Mouse (Mus musculus): ENCODE data around the gene Smyd5. TPM values are rescaled to one million over a fixed set of nuclear protein-coding genes. Genes with fewer than 3 reads are reported as not detected.
"Not testable (repeated sequence)": the region's sequence is repeated elsewhere in the genome, so short reads cannot be mapped to it uniquely, and the experiment has no call there.

Smyd5 gene
- total RNA-seq, 4 experiments from 2014 or later = 49.4 to 57.5 (median 53.2) TPM

- DNase-seq (ENCODE audit: low spot score in 2 of 2) = no peak
These were observed 15.6 kb downstream of the Smyd5 start for GRCm38 (mm10) chr6:85447351-85447750.

- DNase-seq (ENCODE audit: low spot score in 2 of 2) = not testable (repeated sequence)
These were observed 18.4 kb downstream of the Smyd5 start for GRCm38 (mm10) chr6:85450140-85450539.

DNA sequence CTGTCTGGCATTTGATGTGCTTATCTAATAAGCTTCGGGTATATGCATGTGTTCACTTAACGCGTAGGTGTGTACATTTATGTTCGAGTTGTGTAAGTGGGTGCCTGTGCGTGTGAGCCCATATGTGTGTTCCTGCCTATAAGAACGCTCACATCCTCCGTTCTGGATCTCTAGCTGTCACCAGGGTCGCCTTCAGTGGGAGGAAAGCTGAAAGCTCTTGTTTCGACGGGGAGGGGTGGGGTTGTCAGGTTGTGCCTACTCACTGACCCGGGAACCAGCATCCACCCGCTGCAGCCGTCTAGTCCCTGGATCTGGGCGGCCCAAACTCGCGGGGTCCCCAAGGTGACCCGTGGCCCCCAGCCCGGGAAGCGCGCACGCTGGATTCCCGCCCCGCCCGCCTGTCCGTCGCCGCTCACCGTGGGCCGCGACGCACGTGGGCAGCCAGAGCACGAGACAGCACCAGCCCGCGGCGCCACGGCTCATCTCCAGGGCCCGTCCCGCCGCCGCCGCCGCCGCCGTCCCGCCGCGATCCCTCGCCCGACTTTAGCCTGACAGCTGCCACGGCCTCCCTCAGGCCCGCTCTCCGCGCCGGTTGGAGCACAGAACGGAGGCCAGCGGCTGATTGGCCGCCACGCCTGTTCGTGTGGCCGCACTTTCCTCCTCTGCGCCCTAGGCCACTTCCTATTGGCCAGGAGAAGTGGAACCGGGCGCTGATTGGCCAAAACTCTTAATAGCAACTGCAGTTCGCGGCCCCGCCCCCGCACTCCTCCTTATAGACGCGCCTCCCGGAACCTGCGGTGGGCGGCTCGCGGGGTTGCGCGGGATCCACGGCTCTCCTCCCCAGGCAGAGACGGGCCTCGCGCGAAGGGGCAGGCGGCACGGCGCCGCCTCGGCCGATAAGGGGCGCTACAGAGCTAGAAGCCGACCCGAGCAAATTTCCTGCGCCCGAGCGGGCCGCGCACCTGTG is 19.2 kb downstream of the Smyd5 start, which contains the start of gene Cct7:
Gene Cct7, plus strand, starts transcription at position 818 of the 967 bp plus-strand sequence.
- DNase-seq (ENCODE audit: low spot score in 2 of 2) = peak; percentile 98 to 99

GRCm38 (mm10) chr6:85451664-85452410 is 20.0 kb downstream of the Smyd5 start, which contains the start of gene Pradc1:
TSS of gene Pradc1 (minus strand) at chr6:85451970.
- peak; percentile 98 for DNase-seq (ENCODE audit: low spot score in 2 of 2)

GRCm38 (mm10) chr6:85452411-85452665 is 20.5 kb downstream of the Smyd5 start:
- DNase-seq (ENCODE audit: low spot score in 2 of 2) = no peak

GRCm38 (mm10) chr6:85452816-85453215 is 21.0 kb downstream of the Smyd5 start:
- no peak for DNase-seq (ENCODE audit: low spot score in 2 of 2)

GRCm38 (mm10) chr6:85459621-85460020 is 27.8 kb downstream of the Smyd5 start:
- DNase-seq (ENCODE audit: low spot score in 2 of 2) = no peak

GRCm38 (mm10) chr6:85465381-85465780 is 33.6 kb downstream of the Smyd5 start:
- no peak for DNase-seq (ENCODE audit: low spot score in 2 of 2)

- no peak for DNase-seq (ENCODE audit: low spot score in 2 of 2)
These were observed 38.1 kb downstream of the Smyd5 start for GRCm38 (mm10) chr6:85469660-85470430.

- DNase-seq (ENCODE audit: low spot score in 2 of 2) = no peak
These were observed 40.2 kb downstream of the Smyd5 start for GRCm38 (mm10) chr6:85471962-85472361.

DNA sequence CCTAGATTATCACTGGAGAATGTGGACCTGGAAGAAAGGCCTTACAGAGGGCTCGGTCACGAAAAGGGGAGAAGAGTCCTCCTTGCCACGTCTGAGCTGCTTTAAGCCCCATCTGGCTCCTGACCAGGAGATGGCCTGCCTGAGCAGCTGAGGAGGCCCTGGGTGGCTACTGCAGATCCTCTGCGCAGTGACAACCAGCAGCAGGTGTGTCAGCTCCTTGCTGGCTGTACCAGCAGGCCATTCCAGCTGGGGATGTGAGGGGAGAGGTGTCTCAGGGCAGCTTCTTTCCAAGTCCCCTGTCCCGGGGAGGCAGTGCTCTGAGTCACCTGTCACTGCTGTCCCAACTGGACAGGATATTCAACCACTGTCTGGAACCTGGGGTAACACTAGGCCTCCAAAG is 40.8 kb downstream of the Smyd5 start:
- DNase-seq (ENCODE audit: low spot score in 2 of 2) = no peak

GRCm38 (mm10) chr6:85475581-85475980 is 43.8 kb downstream of the Smyd5 start:
- DNase-seq (ENCODE audit: low spot score in 2 of 2) = no peak

- DNase-seq (ENCODE audit: low spot score in 2 of 2) = no peak
These were observed 45.7 kb downstream of the Smyd5 start for GRCm38 (mm10) chr6:85477366-85477917.

DNA sequence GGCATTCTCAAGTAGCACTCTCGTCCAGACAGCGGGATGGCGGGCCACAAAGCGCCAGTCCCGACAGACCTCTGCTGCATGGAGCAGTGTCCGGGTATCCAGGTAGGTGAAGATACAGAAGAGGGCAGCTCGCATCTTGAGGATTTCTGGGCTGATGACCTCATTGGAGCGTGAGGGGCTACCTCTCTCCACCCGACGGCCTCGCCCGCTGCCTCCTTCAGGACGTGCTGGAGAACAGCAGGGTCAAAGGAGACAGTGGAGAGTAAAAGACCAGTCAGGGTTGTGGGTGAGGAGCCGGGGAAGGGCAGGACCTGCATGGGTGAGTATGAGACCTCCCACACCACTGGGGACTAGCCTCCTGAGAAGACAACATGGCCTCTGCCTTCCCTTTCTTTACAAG is 46.6 kb downstream of the Smyd5 start:
- DNase-seq (ENCODE audit: low spot score in 2 of 2) = no peak

DNA sequence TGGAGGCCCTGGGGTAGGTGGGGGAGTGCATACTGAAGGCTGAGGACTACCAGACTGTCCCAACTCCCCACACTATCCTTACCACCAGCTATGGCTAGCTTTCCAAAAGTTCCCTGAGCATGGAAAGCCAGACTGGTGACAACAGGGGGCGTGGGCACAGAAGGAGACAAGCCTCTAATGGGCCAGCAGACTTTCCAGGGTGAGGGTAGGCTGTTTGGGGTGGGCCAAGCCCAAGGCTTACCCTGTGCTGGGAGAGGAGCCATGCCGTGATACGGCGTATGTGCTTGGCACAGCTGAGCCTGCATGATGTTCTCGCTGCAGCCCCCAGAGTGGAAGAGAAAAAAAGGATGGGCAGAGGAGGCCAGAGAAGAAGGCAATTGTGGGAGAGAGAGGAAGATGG is 48.2 kb downstream of the Smyd5 start:
- no peak for DNase-seq (ENCODE audit: low spot score in 2 of 2)

GRCm38 (mm10) chr6:85480685-85481084 is 48.9 kb downstream of the Smyd5 start:
- no peak for DNase-seq (ENCODE audit: low spot score in 2 of 2)

DNA sequence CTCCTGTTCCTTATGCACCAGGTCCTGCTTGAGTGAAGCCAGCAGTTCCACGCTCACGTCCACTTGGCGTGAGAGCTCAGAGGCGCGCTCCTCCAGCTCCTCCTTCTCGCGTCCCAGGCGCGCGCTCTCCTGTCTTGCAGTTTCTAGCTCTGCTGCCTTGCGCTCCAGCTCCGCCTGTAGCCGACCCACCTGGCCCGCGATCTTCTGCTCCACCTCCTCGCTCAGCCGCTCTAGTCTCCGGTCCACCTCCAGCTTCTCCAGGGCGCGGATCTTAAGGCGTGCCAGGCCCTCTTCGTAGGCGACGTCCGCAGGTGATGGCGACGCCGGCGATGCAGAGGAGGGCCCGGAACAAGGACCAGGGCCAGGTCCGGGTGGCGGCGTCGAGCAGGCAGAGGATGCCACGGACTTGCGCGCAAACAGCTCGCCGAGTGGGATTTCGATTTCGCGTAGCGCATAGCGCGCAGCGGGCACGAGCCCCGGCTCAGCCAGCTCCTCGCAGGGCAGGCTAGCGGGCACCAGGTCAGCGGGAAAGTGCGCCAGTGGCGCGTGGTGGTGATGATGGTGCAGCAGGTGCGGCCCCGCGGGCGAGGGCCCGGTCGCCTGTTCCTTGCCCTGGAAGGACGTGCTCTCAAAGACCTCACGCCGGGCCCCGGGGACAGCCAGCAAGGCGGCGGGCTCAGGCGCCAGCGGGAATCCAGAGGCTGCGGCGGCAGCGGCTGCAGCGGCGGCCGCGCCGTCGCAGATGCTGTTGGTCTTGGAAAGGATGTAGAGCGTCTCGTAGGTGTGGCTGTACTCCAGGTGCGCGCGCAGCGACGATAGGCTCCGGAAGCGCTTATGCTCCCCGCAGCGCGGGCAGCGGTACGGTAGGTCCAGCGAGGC is 52.3 kb downstream of the Smyd5 start:
- no peak for DNase-seq (ENCODE audit: low spot score in 2 of 2)

- DNase-seq (ENCODE audit: low spot score in 2 of 2) = no peak
These were observed 53.9 kb downstream of the Smyd5 start for GRCm38 (mm10) chr6:85485738-85486137.

DNA sequence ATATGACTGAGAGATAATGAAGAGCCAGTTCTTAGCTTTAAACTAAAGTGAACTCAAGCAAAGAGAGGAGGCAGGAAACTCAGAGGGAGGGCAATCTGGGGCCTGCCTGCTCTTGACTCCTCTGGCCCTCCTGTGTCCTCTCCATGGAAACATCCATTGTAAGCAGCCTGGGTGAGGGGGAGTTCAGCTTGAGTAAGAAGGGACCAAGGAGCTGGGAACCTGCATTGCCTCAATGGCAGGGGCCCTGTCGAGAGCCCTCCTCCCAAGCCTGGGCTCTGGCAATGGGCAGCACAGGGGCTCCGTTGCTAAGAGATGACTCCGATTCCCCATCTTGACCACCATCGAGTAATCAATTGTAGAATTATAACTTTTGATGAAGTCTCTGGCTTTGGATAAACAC is 56.7 kb downstream of the Smyd5 start:
- DNase-seq (ENCODE audit: low spot score in 2 of 2) = no peak

DNA sequence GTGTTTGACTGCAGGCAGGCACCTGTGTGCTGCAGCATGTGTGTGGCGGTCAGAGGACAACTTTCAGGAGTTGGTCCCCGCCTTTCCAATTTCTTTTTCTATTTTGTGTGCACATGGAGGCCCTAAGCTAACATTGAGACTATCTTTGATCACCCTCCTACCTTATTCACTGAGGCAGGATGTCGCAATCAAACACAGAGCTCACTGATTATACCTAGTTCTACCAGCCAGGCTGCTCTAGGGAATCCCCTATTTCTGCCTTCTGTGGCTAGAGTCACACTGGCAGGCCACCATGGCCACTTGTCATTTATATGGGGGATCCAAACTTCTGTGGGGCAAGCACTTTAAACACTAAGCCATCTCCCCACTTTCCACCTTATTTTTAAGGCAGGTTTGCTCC is 57.9 kb downstream of the Smyd5 start:
- no peak for DNase-seq (ENCODE audit: low spot score in 2 of 2)
